Mouse (Mus musculus) B cell, adult 62 days (primary cell): ENCODE results near the gene Tlx2. TPM values are rescaled to one million over a fixed set of nuclear protein-coding genes. Genes with fewer than 3 reads are reported as not detected.

ENCODE experiments used
- total RNA-seq: library from RNA; stranded (reverse); gene quantifications from 4 replicates; pipeline ENCODE4 v1.2.4, GENCODE M21; 2023

The Tlx2 gene
- not detected in 4 replicates for total RNA-seq

DNA sequence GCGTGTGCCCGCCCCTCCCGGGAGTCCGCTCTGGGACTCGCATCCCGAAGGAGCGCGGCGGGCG, at the start of gene Tlx2:
Gene Tlx2 (minus strand): TSS at position 47 of the 64 bp plus-strand sequence.

DNA sequence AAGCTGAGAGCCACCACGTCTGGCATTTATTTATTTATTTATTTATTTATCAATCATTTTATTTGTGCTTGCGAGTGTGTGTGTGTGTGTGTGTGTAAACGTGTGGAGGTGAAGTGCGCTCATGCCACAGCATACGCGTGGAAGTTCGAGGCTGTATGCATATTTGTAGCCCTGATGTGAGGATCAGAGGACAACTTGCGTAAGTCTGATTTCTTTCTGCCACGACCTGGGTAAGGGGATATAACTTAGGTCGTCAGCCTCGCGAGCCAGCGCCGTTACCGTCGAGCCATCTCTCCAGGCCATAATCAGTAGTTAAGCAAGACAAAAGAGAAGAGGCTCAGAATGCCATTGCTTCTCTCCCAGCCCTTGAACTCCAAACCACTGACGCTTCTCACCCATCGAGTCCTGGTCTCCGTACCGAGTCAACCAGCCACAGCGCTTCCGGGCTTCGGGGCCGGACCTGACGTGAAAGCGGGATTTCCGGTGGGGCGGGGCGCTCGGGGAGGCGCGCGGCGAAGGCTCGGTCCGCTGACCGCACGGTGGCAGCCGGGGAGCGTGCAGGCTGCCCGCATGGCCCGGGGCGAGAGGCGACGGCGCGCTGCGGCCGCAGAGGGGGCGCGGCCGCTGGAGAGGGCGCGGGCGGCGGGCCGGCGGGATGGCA, 45.0 kb upstream of the Tlx2 start, which contains the start of gene Mogs:
Gene Mogs (plus strand): TSS at position 486 of the 661 bp plus-strand sequence.

GRCm38 (mm10) chr6:83108762-83109668, 38.9 kb upstream of the Tlx2 start, which contains the start of gene Mrpl53:
Gene Mrpl53, plus strand, starts transcription at chr6:83109040.

DNA sequence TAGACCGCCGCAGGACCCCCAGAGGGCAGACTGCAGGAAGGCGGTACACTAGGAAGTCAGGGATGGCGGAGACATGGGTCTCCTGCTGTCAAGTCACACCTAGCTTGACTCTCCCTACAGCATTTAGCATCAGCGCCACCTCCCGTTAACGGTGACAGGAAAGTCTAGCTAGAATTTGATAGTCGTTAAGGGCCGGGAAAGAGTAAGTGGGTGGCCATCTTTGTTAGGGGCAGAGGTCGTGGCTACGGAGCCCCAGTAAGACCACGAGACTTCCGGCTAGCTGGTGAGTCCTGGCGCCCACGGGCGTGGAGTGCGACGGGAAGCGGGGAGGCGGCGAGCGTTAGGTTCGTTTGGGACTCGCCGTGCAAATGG, 31.2 kb upstream of the Tlx2 start, which contains the start of the genes Ccdc142 and Gm42688:
Gene Ccdc142 (plus strand): TSS at position 286 of the 372 bp plus-strand sequence.
Gene Gm42688 (plus strand): TSS at position 302 of the 372 bp plus-strand sequence.

GRCm38 (mm10) chr6:83086121-83087035, 16.3 kb upstream of the Tlx2 start, which contains the start of gene Lbx2:
Gene Lbx2, plus strand, starts transcription at chr6:83086367.

GRCm38 (mm10) chr6:83077630-83078323, 7.7 kb upstream of the Tlx2 start, which contains the start of gene Pcgf1:
Gene Pcgf1, plus strand, starts transcription at chr6:83077869.

GRCm38 (mm10) chr6:83057790-83058189, 12.3 kb downstream of the Tlx2 start, which contains the start of gene Dqx1:
Gene Dqx1, plus strand, starts transcription at chr6:83057844.

DNA sequence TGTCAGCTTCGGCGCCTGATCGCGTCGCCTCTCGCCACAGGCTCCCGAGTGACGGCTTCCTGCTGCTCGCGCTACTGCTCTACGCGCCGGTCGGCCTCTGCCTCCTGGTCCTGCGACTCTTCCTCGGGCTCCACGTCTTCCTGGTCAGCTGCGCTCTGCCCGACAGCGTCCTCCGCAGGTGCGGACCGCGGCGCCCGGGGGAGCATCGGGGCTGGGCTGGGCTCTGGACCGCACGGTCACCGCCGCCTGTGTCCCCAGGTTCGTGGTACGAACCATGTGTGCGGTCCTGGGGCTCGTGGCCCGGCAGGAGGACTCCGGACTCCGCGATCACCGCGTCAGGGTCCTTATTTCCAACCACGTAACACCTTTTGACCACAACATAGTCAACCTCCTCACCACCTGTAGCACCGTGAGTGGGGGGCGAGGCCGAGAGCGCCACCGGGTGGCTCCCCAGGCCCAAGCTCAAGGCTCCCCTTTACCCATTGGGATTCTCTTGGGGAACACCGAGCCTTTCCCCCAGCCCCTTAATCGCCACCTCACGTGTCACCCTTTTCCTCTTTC, 15.1 kb downstream of the Tlx2 start, which contains the start of gene Htra2:
Gene Htra2 (minus strand): TSS at position 403 of the 561 bp plus-strand sequence.

DNA sequence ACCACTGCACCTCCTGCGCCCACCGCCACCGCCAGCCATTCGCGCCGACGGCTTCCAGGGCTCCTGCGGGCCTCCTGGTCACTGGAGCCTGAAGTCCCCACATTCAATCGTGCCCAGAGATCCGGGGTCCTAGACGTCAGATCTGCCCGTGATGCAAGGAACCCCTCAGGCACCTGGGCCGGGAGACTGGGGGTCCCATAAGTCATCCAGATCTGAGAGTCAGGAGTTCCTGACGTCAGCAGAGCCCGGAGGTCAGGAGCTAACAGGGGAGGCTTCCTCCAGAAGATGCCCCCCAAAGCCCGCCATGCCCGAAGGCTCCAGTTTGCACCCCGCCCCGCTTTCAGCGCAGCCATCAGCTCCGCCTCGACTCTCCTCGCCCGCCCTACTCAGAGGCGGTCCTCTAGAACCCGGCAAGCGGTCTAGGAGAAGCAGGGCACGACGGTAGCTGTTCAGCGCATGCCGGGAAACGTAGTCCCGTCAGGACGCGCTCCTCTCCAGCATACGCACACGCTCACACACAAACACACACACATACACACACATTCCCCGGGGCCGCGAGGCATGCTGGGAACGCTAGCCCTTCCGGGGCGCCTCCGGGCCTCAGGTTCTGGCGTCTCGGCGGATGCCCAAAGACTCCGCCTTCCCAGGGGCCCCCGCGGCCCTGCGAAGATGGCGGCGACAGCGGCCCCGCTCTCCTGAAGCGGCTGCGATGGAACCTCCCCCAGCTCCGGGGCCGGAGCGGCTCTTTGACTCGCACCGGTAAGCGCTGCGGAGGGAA, 15.8 kb downstream of the Tlx2 start, which contains the start of gene Aup1:
Gene Aup1 (plus strand): TSS at position 448 of the 778 bp plus-strand sequence.

DNA sequence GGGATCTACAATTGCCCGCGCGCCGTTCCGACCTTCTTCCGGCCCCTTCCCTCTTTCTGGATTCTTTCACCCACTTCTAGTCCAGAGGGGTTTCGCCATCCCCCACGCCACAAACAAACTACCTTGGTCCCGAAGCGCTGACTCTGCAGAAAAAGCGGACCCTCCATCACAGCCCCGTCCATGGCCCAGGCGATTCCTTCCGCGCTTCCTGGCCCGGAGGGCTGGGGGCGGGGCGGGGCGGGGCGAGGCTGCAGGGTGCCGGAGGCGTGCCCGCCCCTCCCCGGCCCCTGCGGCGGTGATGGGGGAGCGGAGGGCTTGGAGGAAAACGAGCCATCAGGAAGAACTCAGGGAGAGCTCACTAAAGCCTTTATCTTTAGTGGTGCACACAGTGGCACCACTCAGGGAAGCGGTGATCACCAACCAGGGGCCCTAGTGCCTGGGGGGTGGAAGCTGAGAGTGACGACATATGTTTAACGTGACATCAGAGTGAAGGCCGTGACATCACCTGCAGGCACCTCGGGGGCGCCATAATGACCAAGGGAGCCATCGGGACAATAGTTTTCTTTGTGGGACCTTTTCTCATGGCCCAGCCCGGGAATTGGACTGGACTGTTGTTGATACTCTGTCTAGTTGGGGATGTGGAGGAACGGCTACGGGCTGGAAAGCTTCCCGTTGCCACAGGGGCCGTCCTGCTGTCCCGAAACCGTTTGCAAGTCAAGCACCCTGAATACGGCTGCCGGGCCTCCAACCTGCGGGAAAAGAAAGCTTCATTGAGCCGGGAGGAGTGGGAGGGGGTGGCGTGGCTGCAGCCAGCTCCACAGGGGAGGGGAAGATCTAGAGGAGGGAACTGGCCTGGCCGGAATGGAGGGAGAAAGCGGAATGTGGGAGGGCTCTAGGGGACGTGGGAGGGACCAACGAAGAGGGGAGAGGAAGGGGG, 36.6 kb downstream of the Tlx2 start, which contains the start of the genes Dok1 and Loxl3:
Gene Dok1 (minus strand): TSS at position 223 of the 937 bp plus-strand sequence.
Gene Loxl3 (plus strand): TSS at position 925 of the 937 bp plus-strand sequence.

Other genes starting within 250 kb of the Tlx2 start
- 0.28 to 1.8 TPM (median 0.59 TPM) in 4 replicates for gene Sema4f, start 130.5 kb downstream of the Tlx2 start, total RNA-seq
- gene M1ap, start 123.4 kb downstream of the Tlx2 start, total RNA-seq, result 2.1 to 4.3 TPM (median 3.0 TPM) in 4 replicates
- gene Dok1, start 36.8 kb downstream of the Tlx2 start, total RNA-seq, result 29.3 to 32.3 TPM (median 32.0 TPM) in 4 replicates
- 0.25 to 0.46 TPM in 2 of 4 replicates, not detected in the others for gene Loxl3, start 36.1 kb downstream of the Tlx2 start, total RNA-seq
- gene Aup1, start 15.8 kb downstream of the Tlx2 start, total RNA-seq, result 381 to 401 TPM (median 385 TPM) in 4 replicates
- 48.8 to 53.5 TPM (median 51.5 TPM) in 4 replicates for gene Htra2, start 15.0 kb downstream of the Tlx2 start, total RNA-seq
- 8.9 to 9.6 TPM (median 9.2 TPM) in 4 replicates for gene Dqx1, start 12.4 kb downstream of the Tlx2 start, total RNA-seq
- 21.1 to 26.0 TPM (median 23.4 TPM) in 4 replicates for gene Pcgf1, start 7.6 kb upstream of the Tlx2 start, total RNA-seq
- gene Lbx2, start 16.1 kb upstream of the Tlx2 start, total RNA-seq, result not detected in 4 replicates
- 10.4 to 18.5 TPM (median 13.5 TPM) in 4 replicates for gene Ccdc142, start 31.3 kb upstream of the Tlx2 start, total RNA-seq
- 11.7 to 14.2 TPM (median 12.4 TPM) in 4 replicates for gene Gm42688, start 31.3 kb upstream of the Tlx2 start, total RNA-seq
- 23.0 to 35.3 TPM (median 27.6 TPM) in 4 replicates for gene Mrpl53, start 38.7 kb upstream of the Tlx2 start, total RNA-seq
- 27.6 to 34.5 TPM (median 31.8 TPM) in 4 replicates for gene Mogs, start 45.2 kb upstream of the Tlx2 start, total RNA-seq
- 35.5 to 52.3 TPM (median 39.5 TPM) in 4 replicates for gene Wbp1, start 51.3 kb upstream of the Tlx2 start, total RNA-seq
- gene Ino80b, start 55.1 kb upstream of the Tlx2 start, total RNA-seq, result 28.0 to 34.1 TPM (median 31.1 TPM) in 4 replicates
- gene Rtkn, start 65.2 kb upstream of the Tlx2 start, total RNA-seq, result not detected in 4 replicates
- gene Wdr54, start 86.1 kb upstream of the Tlx2 start, total RNA-seq, result 0.56 to 0.60 TPM in 2 of 4 replicates, not detected in the others
- not detected in 4 replicates for gene 1700003E16Rik, start 86.1 kb upstream of the Tlx2 start, total RNA-seq
- 97.0 to 118 TPM (median 106 TPM) in 4 replicates for gene Dctn1, start 95.6 kb upstream of the Tlx2 start, total RNA-seq
- gene Slc4a5, start 149.5 kb upstream of the Tlx2 start, total RNA-seq, result not detected in 4 replicates